Mouse (Mus musculus): Measurements from ENCODE around the gene Mettl17. TPM values are rescaled to one million over a fixed set of nuclear protein-coding genes. Genes with fewer than 3 reads are reported as not detected.

Gene Mettl17
- polyA plus RNA-seq, 1 experiment from 2014 or later = 41.9 TPM

DNA sequence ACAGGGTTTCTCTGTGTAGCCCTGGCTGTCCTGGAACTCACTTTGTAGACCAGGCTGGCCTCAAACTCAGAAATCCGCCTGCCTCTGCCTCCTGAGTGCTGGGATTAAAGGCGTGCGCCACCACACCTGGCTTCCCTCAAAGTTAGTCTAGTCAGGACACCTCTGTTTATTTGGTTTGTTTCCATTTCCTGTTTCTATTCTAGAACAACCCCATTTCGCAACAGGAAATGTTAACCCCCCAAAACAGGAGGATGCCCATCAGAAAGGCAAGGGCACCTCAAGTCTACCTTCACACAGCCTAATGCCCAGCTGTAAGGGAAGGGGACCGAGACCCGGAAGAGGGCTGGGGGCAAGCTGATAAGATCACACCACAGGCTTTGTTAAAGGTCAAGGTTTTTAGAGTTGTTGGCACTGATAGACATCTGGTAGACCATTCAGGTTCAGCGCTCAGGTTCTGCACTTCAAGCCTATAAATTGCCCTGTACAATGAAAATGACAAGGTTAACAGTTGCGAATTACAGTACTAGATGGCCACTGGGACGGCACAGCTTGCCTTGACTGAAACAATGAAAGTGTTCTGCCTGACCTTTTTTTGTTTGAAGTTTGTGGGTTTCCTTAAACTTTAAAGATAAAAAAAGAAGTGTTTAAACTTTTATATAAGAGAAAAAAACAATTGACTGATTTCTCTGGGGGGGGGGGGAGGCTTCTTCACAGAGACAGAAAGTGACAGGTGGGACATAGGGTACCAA lies 7.7 kb downstream of the Mettl17 start, which contains the start of gene Slc39a2:
TSS of gene Slc39a2 (plus strand) at position 699 of the 749 bp plus-strand sequence.
- Histone ChIP-seq H3K4me3 (ENCODE audit: low read depth, low read length) (no peak within 1 kb of the TSS), H3K9me3 (replicated peaks; ENCODE audit: control insufficient read depth, low read length) (no peaks in the 10 kb centered on the region), H3K27me3 (ENCODE audit: control insufficient read depth, insufficient read depth, low read length) (no peaks in the 10 kb centered on the region), H3K4me2 (no peak within 1 kb of the TSS), H3K9ac (ENCODE audit: low read depth, low read length) (no peak within 1 kb of the TSS), H3K27ac (ENCODE audit: low read depth, low read length) (no peak within 1 kb of the TSS), H3K4me1 (ENCODE audit: control insufficient read depth, insufficient read depth, low read length) (peaks cover 16% of the 10 kb centered on the region), H3K36me3 (ENCODE audit: control insufficient read depth, insufficient read depth, low read length) (peaks cover 26% of the 10 kb centered on the region)
- 88% methylated on average over 9 of the region's 9 CpGs for WGBS (ENCODE audit: insufficient replicate concordance)
- no peak for ATAC-seq (replicated peaks; ENCODE audit: insufficient number of reproducible peaks, low FRiP score, low TSS enrichment)

DNA sequence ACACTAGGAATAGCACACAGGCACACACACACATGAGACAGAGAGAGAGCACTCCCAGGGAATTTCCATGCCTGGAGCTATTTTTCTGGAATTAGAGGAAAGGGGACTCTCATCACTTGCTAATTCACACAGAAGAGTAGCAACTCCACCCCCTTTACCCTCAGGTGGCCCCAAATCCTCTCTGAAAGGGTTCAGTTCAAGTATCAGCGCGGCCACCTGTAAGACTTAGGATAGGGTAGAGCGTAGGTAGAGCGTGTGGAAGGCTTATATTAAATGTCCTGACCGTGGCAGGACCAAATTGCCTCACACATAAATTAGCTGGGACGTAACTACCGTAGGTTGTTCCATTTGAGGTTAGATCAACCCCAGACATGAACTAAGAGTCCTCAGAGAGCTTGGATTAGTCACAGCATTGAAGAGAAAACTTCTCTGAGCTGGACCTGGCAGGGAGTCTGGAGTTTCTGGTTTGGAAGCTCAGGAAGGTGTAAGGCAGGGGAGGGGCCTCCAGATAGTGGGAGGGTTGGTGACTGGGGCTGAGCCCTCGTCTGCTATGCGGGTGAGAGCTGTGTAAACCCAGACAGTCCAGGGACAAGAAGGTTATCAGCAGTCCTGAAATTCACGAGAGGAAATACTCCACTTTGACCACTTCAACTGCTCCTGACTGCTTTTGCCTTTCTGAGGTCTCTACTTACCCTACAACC lies 8.6 kb downstream of the Mettl17 start:
- H3K9ac ChIP-seq (ENCODE audit: low read depth, low read length) = no peak overlapping the region
- no peaks in the 10 kb centered on the region for H3K27me3 ChIP-seq (ENCODE audit: control insufficient read depth, insufficient read depth, low read length)
- no peak overlapping the region for H3K4me2 ChIP-seq
- H3K4me1 ChIP-seq (ENCODE audit: control insufficient read depth, insufficient read depth, low read length) = peaks cover 16% of the 10 kb centered on the region
- no peak overlapping the region for H3K27ac ChIP-seq (ENCODE audit: low read depth, low read length)
- no peak; the same call in 1 of the 2 replicates for ATAC-seq (replicated peaks; ENCODE audit: insufficient number of reproducible peaks, low FRiP score, low TSS enrichment)
- peaks cover 25% of the 10 kb centered on the region for H3K36me3 ChIP-seq (ENCODE audit: control insufficient read depth, insufficient read depth, low read length)
- H3K9me3 ChIP-seq (replicated peaks; ENCODE audit: control insufficient read depth, low read length) = no peaks in the 10 kb centered on the region
- 25% methylated on average over 10 of the region's 10 CpGs for WGBS (ENCODE audit: insufficient replicate concordance)
- no peak overlapping the region for H3K4me3 ChIP-seq (ENCODE audit: low read depth, low read length)

DNA sequence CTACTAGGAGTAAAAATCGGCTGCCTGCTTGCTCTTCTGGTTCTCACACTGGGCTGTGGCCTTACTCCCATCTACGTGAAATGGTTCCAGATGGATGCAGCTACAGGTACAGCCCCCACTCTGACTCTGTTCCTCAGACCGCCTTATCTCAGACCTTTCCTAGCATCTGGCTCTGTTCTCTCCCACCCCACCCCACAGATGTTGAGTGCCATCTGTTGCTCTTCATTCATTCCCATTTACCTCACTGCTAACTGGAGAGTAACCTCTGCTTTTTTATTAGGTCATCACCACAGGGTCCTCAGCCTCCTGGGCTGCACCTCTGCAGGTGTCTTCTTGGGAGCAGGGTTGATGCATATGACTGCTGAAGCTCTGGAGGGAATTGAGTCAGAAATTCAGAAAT lies 9.2 kb downstream of the Mettl17 start:
- H3K9ac ChIP-seq (ENCODE audit: low read depth, low read length) = no peak overlapping the region
- no peak for ATAC-seq (replicated peaks; ENCODE audit: insufficient number of reproducible peaks, low FRiP score, low TSS enrichment)
- peaks cover 16% of the 10 kb centered on the region for H3K4me1 ChIP-seq (ENCODE audit: control insufficient read depth, insufficient read depth, low read length)
- no peaks in the 10 kb centered on the region for H3K9me3 ChIP-seq (replicated peaks; ENCODE audit: control insufficient read depth, low read length)
- H3K4me3 ChIP-seq (ENCODE audit: low read depth, low read length) = no peak overlapping the region
- H3K36me3 ChIP-seq (ENCODE audit: control insufficient read depth, insufficient read depth, low read length) = peaks cover 25% of the 10 kb centered on the region
- no peak overlapping the region for H3K27ac ChIP-seq (ENCODE audit: low read depth, low read length)
- no peak overlapping the region for H3K4me2 ChIP-seq
- H3K27me3 ChIP-seq (ENCODE audit: control insufficient read depth, insufficient read depth, low read length) = no peaks in the 10 kb centered on the region
- WGBS (ENCODE audit: insufficient replicate concordance) = 24% methylated on average over 3 of the region's 3 CpGs

DNA sequence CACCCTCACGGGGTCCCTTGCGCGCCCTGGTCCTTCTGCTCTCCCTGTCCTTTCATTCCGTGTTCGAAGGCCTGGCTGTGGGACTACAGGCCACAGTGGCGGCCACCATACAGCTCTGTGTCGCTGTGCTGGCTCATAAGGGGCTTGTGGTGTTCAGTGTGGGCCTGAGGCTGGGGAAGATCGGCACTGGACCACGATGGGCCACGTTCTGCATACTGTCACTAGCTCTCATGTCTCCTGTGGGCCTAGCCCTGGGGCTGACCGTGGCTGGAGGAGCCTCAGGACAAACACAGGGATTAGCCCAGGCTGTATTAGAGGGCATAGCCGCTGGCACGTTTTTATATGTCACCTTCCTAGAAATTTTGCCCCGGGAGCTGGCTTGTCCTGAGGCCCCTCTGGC lies 10.4 kb downstream of the Mettl17 start:
- no peak for ATAC-seq (replicated peaks; ENCODE audit: insufficient number of reproducible peaks, low FRiP score, low TSS enrichment)

DNA sequence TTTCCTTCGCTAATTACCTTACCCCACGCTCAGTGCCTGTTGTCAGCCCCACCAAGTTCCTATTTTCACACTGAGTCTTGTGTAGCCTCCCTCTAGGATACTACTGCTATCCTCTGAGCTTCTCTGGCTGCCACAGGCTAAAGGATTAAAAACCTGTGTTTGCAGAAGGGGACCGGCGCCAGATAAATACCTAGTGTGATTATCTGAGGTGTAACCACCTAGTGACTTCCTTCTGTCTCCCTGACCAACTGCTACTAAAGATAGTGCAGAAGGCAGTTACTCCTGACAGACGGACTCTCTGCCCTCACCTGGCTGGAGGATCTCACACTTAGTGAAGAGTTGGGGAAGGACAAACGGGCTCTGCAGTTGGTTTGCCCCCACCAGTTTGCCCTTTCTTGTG lies 11.4 kb downstream of the Mettl17 start:
- no peak overlapping the region for H3K4me2 ChIP-seq
- no peaks in the 10 kb centered on the region for H3K9me3 ChIP-seq (replicated peaks; ENCODE audit: control insufficient read depth, low read length)
- H3K4me1 ChIP-seq (ENCODE audit: control insufficient read depth, insufficient read depth, low read length) = peaks cover 16% of the 10 kb centered on the region
- H3K27ac ChIP-seq (ENCODE audit: low read depth, low read length) = no peak overlapping the region
- WGBS (ENCODE audit: insufficient replicate concordance) = 64% methylated on average over 6 of the region's 6 CpGs
- no peaks in the 10 kb centered on the region for H3K27me3 ChIP-seq (ENCODE audit: control insufficient read depth, insufficient read depth, low read length)
- no peak for ATAC-seq (replicated peaks; ENCODE audit: insufficient number of reproducible peaks, low FRiP score, low TSS enrichment)
- H3K36me3 ChIP-seq (ENCODE audit: control insufficient read depth, insufficient read depth, low read length) = peaks cover 12% of the 10 kb centered on the region
- no peak overlapping the region for H3K9ac ChIP-seq (ENCODE audit: low read depth, low read length)
- no peak overlapping the region for H3K4me3 ChIP-seq (ENCODE audit: low read depth, low read length)

More for the DNA sequence above, 10.4 kb downstream of the Mettl17 start:
- 75% methylated on average over 14 of the region's 14 CpGs for WGBS (ENCODE audit: insufficient replicate concordance)
- no peak overlapping the region for H3K27ac ChIP-seq (ENCODE audit: low read depth, low read length)
- no peaks in the 10 kb centered on the region for H3K9me3 ChIP-seq (replicated peaks; ENCODE audit: control insufficient read depth, low read length)
- H3K9ac ChIP-seq (ENCODE audit: low read depth, low read length) = 0 out of 2 replicates have a peak overlapping the region, but pooled peaks have one; percentile 28
- no peaks in the 10 kb centered on the region for H3K27me3 ChIP-seq (ENCODE audit: control insufficient read depth, insufficient read depth, low read length)
- no peak overlapping the region for H3K4me2 ChIP-seq
- H3K4me1 ChIP-seq (ENCODE audit: control insufficient read depth, insufficient read depth, low read length) = peaks cover 16% of the 10 kb centered on the region
- H3K4me3 ChIP-seq (ENCODE audit: low read depth, low read length) = no peak overlapping the region
- peaks cover 19% of the 10 kb centered on the region for H3K36me3 ChIP-seq (ENCODE audit: control insufficient read depth, insufficient read depth, low read length)

DNA sequence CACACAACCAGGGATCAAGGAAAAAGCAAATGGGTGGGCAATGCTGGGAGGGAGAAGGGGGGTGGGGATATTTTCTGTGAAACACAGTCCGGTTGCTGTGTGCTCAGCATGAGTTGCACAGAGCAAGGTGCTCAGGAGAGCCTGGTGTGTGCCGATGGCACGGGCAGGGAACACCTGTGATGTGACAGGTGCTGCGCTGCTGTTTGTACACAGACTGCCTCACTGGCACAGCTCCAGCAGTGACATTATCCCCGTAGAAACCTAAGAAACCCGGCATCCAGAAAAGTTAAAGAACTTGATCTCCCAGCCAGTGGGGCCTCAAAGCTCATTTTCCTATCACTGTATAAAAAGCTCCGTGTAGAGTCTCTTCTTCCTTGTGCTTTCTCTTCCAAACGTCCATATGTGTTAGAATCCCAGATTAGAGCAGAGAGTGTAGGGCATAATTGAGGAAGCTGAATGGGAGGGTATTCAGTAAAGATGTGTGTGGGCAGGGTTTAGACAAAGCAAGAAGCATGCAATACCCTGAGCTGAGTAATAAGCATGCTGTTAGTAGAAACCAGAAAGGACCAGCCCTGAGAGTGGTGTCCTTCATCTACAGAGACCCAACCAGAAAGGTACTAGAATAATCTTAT lies 12.0 kb downstream of the Mettl17 start:
- Histone ChIP-seq H3K4me1 (ENCODE audit: control insufficient read depth, insufficient read depth, low read length) (peaks cover 16% of the 10 kb centered on the region), H3K4me3 (ENCODE audit: low read depth, low read length) (no peak overlapping the region), H3K4me2 (no peak overlapping the region), H3K27ac (ENCODE audit: low read depth, low read length) (no peak overlapping the region), H3K9ac (ENCODE audit: low read depth, low read length) (no peak overlapping the region), H3K9me3 (replicated peaks; ENCODE audit: control insufficient read depth, low read length) (no peaks in the 10 kb centered on the region), H3K36me3 (ENCODE audit: control insufficient read depth, insufficient read depth, low read length) (peaks cover 5% of the 10 kb centered on the region), H3K27me3 (ENCODE audit: control insufficient read depth, insufficient read depth, low read length) (no peaks in the 10 kb centered on the region)
- WGBS (ENCODE audit: insufficient replicate concordance) = 75% methylated on average over 8 of the region's 8 CpGs
- ATAC-seq (replicated peaks; ENCODE audit: insufficient number of reproducible peaks, low FRiP score, low TSS enrichment) = no peak

DNA sequence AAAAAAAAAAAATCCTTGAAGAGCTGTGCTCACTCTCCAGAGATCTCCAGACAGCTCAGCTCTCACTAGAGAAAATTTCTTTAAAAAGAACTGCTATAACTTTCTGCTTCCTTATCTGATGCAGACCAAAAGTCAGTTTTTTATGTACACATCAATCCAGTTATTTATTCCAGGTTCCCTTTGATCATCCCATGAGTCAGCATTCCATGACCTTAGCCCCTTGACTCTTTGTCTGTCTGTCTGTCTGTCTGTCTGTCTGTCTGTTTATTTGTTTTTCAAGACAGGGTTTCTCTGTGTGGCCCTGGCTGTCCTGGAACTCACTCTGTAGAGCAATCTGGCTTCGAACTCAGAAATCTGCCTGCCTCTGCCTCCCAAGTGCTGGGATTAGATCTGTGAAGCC lies 14.7 kb downstream of the Mettl17 start:
- no peaks in the 10 kb centered on the region for H3K27me3 ChIP-seq (ENCODE audit: control insufficient read depth, insufficient read depth, low read length)
- peaks cover 3% of the 10 kb centered on the region; the same call in 1 of the 2 replicates for H3K36me3 ChIP-seq (ENCODE audit: control insufficient read depth, insufficient read depth, low read length)
- H3K9me3 ChIP-seq (replicated peaks; ENCODE audit: control insufficient read depth, low read length) = no peaks in the 10 kb centered on the region
- WGBS (ENCODE audit: insufficient replicate concordance) = 83% methylated on average over 1 of the region's 1 CpGs
- no peak overlapping the region for H3K9ac ChIP-seq (ENCODE audit: low read depth, low read length)
- H3K4me3 ChIP-seq (ENCODE audit: low read depth, low read length) = no peak overlapping the region
- H3K27ac ChIP-seq (ENCODE audit: low read depth, low read length) = no peak overlapping the region
- ATAC-seq (replicated peaks; ENCODE audit: insufficient number of reproducible peaks, low FRiP score, low TSS enrichment) = no peak
- peaks cover 7% of the 10 kb centered on the region; the same call in 1 of the 2 replicates for H3K4me1 ChIP-seq (ENCODE audit: control insufficient read depth, insufficient read depth, low read length)
- no peak overlapping the region for H3K4me2 ChIP-seq

DNA sequence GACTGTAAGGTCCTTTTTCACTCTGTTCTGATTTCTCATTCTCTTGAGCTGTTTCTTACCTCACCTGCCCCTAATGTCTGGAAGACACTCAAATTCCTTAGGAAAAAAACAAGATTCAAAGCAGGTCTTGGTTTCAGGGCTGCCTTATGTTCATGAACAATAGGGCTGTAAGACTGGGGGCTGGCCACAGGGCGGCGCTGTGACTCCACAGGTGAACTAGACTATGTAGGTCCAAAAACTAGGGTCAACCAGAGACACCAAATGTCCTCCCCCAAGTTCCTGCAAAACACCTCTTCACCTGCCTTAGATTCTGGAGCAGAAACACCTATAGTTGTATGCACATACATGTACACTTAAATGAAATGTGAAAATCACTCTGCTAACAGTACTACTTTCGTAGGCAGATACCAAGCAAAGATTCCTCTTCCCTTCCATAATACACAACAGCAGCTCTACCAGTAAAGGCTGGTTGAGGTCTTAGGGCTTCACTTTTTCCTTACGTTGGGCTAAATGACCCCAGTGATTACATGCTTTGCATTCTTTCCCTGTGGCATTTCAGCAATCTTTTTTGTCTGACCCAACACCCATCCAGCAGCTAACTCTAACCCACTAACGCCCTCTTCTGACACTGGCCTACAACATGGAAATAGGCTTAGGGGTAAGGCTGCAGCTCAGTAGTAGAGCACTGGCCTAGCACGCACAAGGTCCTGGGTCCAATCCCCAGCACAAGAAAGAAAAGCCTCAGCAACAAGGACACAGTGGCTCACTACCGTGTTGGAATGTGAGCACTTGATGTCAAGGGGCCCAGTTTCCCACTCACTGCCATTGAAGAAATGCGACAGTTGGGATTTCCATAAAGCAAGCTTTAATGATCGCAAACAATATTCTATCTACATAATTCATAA lies 18.4 kb downstream of the Mettl17 start:
- no peak overlapping the region for H3K4me3 ChIP-seq (ENCODE audit: low read depth, low read length)
- no peaks in the 10 kb centered on the region for H3K36me3 ChIP-seq (ENCODE audit: control insufficient read depth, insufficient read depth, low read length)
- no peaks in the 10 kb centered on the region for H3K27me3 ChIP-seq (ENCODE audit: control insufficient read depth, insufficient read depth, low read length)
- no peak overlapping the region for H3K4me2 ChIP-seq
- H3K27ac ChIP-seq (ENCODE audit: low read depth, low read length) = no peak overlapping the region
- peaks cover 16% of the 10 kb centered on the region; the same call in 1 of the 2 replicates for H3K4me1 ChIP-seq (ENCODE audit: control insufficient read depth, insufficient read depth, low read length)
- H3K9ac ChIP-seq (ENCODE audit: low read depth, low read length) = no peak overlapping the region
- no peaks in the 10 kb centered on the region for H3K9me3 ChIP-seq (replicated peaks; ENCODE audit: control insufficient read depth, low read length)
- WGBS (ENCODE audit: insufficient replicate concordance) = 45% methylated on average over 9 of the region's 9 CpGs
- ATAC-seq (replicated peaks; ENCODE audit: insufficient number of reproducible peaks, low FRiP score, low TSS enrichment) = no peak

All from heart, embryonic 11.5 days (tissue).